Mouse (Mus musculus) mouse trophoblast stem cell (cell line): ENCODE results near the gene Ermard.

Experiments used
- in situ Hi-C, 2 experiments: fragments of 300-500 bp; cut with MseI, MboI; formaldehyde crosslinking; loops; 2 replicates in 1 of 2; 3 replicates in 1 of 2; pipeline ENCODE4 v1.15.1; 2025

The Ermard gene

GRCm38 (mm10) chr17:15059646-15060045 lies 18.6 kb downstream of the Ermard start:
- in situ Hi-C loops, result loop anchor here (25.0 kb wide), 2 partner anchors 328 to 403 kb away; partner anchors contain the start of genes Dll1 (in 2 of the 2) and Fam120b (in 2 of the 2)

- in situ Hi-C loops, result loop anchor here (25.0 kb wide), 2 partner anchors 327 to 402 kb away; partner anchors contain the start of genes Dll1 (in 2 of the 2) and Fam120b (in 2 of the 2)
Measured at GRCm38 (mm10) chr17:15060356-15060755, 19.3 kb downstream of the Ermard start.

GRCm38 (mm10) chr17:15065391-15066024 lies 24.5 kb downstream of the Ermard start:
- in situ Hi-C loops, result loop anchor here (25.0 kb wide), 2 partner anchors 322 to 397 kb away; partner anchors contain the start of genes Dll1 (in 2 of the 2) and Fam120b (in 2 of the 2)

- in situ Hi-C loops, result loop anchor here (25.0 kb wide), 2 partner anchors 321 to 396 kb away; partner anchors contain the start of genes Dll1 (in 2 of the 2) and Fam120b (in 2 of the 2)
Measured at GRCm38 (mm10) chr17:15066066-15066465, 25.1 kb downstream of the Ermard start.

- in situ Hi-C loops, result loop anchor here (25.0 kb wide), 2 partner anchors 320 to 395 kb away; partner anchors contain the start of genes Dll1 (in 2 of the 2) and Fam120b (in 2 of the 2)
Measured at GRCm38 (mm10) chr17:15066911-15067310, 25.9 kb downstream of the Ermard start.

GRCm38 (mm10) chr17:15068040-15068792 lies 27.2 kb downstream of the Ermard start:
- in situ Hi-C loops, result loop anchor here (25.0 kb wide), 2 partner anchors 319 to 394 kb away; partner anchors contain the start of genes Dll1 (in 2 of the 2) and Fam120b (in 2 of the 2)

GRCm38 (mm10) chr17:15069124-15069523 lies 28.1 kb downstream of the Ermard start:
- in situ Hi-C loops, result loop anchor here (25.0 kb wide), 2 partner anchors 318 to 393 kb away; partner anchors contain the start of genes Dll1 (in 2 of the 2) and Fam120b (in 2 of the 2)

- in situ Hi-C loops, result loop anchor here (25.0 kb wide), 2 partner anchors 315 to 390 kb away; partner anchors contain the start of genes Dll1 (in 2 of the 2) and Fam120b (in 2 of the 2)
Measured at GRCm38 (mm10) chr17:15072211-15072610, 31.2 kb downstream of the Ermard start.

GRCm38 (mm10) chr17:15075033-15075432 lies 34.0 kb downstream of the Ermard start:
- in situ Hi-C loops, result no loop called here

- in situ Hi-C loops, result no loop called here
Measured at GRCm38 (mm10) chr17:15077536-15077935, 36.5 kb downstream of the Ermard start.

- in situ Hi-C loops, result no loop called here
Measured at GRCm38 (mm10) chr17:15084226-15084848, 43.3 kb downstream of the Ermard start.

- in situ Hi-C loops, result no loop called here
Measured at GRCm38 (mm10) chr17:15085006-15085405, 44.0 kb downstream of the Ermard start.

- in situ Hi-C loops, result no loop called here
Measured at GRCm38 (mm10) chr17:15088166-15088565, 47.2 kb downstream of the Ermard start.

- in situ Hi-C loops, result no loop called here
Measured at GRCm38 (mm10) chr17:15088591-15089001, 47.6 kb downstream of the Ermard start.

GRCm38 (mm10) chr17:15091739-15092138 lies 50.7 kb downstream of the Ermard start:
- in situ Hi-C loops, result no loop called here

GRCm38 (mm10) chr17:15093523-15093922 lies 52.5 kb downstream of the Ermard start:
- in situ Hi-C loops, result no loop called here

GRCm38 (mm10) chr17:15096853-15097252 lies 55.8 kb downstream of the Ermard start:
- in situ Hi-C loops, result no loop called here

GRCm38 (mm10) chr17:15098677-15099076 lies 57.7 kb downstream of the Ermard start:
- in situ Hi-C loops, result no loop called here

GRCm38 (mm10) chr17:15101355-15101754 lies 60.3 kb downstream of the Ermard start:
- in situ Hi-C loops, result no loop called here

- in situ Hi-C loops, result no loop called here
Measured at GRCm38 (mm10) chr17:15107143-15107649, 66.2 kb downstream of the Ermard start.
